Mouse (Mus musculus) c-Kit-negative CD71-positive TER-119-positive erythroid progenitor cells, embryonic 14.5 days (primary cell): ENCODE data around the gene 4930442H23Rik.

ENCODE experiments used
- DNase-seq: peaks from one replicate; pipeline ENCODE4 v3.0.0-alpha.2; 2013; ENCODE audit warnings: low read depth, low spot score

4930442H23Rik gene

DNA sequence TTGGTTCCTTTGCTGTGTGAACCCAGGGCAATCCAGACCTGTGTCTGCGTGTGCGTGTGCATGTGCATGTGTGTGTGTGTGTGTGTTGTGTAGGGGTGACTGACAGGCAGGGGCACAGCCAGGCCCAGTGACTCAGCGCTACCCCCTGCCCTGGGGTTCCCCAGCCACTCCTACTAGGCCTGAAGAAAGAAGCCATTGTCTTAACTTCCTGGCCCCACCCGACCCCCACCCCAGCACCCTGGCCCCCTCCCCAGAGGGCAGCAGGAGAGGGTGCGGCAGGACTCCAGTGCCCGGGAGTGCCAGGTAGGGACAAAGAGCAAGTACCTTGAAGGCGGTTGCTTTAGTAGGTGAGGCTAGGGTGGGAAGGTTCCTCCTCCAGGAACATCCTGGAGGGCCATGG lies 37.9 kb downstream of the 4930442H23Rik start:
- no peak for DNase-seq

DNA sequence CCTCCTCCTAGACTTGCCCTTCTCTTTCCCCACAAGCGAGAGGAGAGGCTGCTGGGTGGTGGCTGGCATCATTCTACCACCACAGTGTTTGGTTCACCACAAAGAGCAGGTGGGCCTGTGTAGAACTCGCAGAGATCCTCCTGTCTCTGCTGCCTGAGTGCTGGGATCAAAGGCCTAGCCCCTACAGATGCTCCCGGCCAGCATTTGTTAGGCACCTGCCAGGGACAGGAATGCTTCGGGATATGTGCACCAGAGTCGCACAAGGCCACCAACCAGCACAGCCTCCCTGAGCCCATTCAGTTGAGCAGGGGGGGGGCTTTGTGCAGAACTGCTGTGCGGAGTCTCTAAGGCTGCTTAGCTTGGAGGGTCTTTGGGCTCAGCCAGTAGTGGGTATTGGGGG lies 38.3 kb downstream of the 4930442H23Rik start:
- no peak for DNase-seq

DNA sequence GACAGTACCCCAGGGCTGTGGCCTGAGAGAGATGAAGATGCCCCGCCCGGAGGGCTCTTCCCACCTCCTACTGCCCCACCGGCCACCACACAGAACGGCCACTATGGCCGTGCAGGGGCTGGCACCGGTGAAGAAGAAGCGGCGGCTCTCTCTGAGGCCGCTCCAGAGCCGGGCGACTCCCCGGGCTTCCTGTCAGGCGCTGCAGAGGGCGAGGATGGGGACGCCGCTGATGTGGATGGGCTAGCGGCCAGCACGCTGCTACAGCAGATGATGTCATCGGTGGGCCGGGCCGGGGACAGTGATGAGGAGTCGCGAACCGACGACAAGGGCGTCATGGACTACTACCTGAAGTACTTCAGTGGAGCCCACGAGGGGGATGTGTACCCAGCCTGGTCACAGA lies 39.0 kb downstream of the 4930442H23Rik start:
- no peak for DNase-seq

DNA sequence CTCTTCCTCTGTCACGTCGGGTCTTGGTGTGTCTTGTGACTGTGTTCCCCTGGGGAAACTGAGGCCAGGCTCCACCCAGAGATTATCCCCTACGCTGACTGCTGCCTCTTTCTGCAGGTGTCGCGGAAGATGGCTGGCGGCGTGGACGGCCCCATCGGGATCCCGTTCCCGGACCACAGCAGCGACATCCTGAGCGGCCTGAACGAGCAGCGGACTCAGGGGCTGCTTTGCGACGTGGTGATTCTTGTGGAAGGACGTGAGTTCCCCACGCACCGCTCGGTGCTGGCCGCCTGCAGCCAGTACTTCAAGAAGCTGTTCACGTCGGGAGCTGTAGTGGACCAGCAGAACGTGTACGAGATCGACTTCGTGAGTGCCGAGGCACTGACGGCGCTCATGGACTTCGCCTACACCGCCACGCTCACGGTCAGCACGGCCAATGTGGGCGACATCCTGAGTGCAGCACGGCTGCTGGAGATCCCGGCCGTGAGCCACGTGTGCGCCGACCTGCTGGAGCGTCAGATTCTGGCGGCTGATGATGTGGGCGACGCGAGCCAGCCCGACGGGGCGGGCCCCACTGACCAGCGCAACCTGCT lies 39.7 kb downstream of the 4930442H23Rik start:
- no peak for DNase-seq

DNA sequence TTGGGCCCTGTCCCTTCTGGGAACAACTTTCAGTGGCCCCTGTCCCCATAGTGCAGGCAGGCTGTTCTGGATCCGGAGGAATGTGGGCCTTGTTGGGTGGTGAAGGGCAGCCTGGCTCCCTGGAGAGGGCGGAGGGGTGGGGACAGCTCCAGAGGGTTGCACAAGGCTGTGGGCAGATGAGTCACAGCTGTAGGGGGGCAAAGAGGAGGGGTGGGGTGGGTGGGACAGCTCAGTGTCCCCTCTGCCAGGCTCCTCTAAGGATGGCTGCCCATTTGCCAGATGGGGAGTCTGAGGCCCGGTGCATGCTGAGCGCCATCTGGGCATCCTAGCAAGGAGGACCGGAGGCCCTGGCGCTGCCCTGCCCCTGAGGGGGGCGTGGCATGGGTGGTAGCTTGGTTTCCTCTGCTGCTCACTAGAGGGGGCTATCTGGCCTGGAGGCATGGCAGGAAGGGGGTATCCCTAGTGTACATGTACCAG lies 40.5 kb downstream of the 4930442H23Rik start:
- DNase-seq: no peak

DNA sequence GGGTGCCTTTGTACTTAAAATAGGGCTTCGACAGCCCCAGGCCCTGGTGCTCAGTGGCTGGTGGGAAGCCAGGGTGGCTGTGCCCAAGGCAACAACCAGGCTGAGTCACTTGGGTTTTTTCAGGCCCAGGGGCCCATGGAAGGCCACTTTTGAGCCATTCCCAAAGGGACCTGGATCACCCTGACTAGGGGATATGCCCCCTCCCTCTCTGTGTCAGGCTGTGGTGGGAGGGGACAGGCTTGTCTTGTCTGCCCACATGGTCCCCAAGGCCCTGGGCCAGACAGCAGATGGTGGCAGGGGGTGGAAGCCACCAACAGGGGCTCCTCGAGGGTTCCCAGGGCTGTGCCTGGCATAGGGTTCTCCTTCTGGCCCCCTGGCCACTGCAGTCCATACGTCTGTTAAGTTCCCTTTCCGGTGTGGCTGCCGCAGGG lies 41.1 kb downstream of the 4930442H23Rik start:
- DNase-seq: no peak

DNA sequence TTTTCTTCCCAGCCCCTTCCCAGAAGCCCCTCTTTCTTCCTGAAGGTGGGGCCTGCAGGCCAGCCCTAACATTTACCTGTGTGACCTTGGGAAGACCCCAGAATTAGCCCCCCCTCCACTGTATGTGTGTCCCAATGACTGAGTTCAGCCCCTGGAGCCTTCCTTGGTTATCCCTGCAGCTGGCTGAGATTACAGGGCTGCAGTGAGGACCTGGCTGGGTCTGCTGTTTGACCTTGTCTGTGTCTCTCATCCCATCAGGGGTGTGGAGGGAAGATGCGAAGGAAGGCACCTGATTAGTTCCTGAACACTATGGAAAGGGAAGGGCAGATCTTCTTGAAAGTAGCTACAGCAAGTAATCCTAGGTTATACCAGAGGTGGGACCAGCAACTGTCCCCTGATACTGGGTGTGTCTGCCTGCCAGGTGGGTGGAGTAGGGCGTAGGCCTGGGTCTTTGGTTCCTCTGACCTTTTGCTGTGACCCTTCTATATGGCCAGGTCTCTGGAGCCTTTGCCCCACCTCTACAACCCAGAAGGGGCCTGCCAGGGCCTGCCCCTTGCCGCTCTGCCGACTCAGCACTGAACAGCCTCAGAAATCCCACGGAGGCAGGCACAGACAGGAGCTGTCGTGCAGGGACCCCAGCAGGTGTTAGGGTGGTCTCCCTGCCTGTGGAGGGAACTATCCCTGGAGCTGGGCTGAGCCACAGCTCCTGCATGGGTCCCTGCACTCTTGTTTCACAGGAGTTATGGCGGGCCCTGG lies 42.0 kb downstream of the 4930442H23Rik start:
- no peak for DNase-seq

DNA sequence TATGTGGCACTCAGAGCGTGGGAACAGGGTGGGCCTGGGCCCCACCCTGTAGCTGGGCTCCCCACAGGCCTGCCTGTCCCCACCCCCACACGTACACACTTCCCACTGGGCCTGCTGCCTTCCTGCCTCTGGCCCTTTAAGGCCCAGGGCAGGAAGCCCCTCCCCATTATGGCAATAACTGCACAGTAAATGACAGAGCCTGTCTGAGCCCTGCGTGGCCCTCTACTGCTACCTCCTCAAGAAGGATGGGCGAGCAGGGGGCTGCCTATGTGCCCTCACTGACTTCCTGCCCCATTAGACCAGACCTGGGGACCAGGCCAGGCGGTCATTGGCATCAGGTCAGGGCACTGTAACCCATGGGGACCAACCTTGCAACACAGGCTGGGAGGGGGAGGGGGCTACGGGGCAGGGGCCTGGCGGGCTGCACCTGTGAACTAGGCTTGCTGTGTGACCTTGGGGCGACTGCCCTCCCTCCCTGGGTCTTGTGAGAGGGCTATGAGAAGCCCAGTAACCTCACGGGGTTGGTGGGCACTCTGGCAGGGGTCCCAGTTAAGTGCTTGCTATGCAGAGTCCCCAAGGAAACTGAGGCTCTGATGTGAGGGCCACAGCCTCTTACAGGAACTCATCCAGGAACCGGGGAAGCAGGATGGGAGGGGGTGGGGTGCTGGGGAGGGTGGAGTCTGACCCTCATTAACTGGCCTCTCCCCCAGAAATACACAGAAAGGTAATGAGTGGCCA lies 42.8 kb downstream of the 4930442H23Rik start:
- DNase-seq: no peak

DNA sequence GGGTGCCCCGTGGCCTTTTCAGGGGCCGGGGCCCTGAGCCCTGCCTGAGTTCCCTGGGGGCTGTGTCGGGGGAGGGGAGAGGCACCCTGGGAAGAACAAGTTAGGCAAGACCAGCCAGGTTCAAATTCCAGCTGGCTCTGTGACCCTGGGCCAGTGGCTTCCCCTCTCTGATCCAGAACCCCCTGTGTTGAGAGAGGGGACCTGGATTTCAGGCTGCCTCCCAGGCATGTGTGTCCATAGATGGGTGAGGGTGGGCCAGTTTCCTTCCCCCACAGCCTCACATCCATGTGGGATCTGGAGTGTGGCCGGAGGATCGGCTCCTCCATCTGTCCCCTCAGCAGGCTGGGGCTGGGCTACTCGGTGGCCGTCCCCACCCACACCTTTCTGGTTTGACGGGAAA lies 43.6 kb downstream of the 4930442H23Rik start:
- no peak for DNase-seq

DNA sequence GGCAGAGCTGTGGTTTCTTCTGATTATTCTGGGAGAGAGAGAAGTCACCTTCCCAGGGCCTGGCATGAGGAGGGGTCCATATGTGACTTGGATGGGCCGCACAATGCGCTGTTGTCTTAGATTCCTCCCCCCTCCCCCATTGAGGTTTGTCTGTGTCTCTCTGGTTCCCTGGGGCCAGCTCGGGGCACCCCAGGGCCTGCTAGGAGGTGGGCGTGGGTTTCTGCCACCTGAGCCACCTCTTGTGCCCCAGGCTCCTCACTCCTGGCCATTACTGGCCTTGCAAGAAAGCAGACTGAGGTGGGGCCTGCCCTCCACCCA lies 44.2 kb downstream of the 4930442H23Rik start:
- no peak for DNase-seq

DNA sequence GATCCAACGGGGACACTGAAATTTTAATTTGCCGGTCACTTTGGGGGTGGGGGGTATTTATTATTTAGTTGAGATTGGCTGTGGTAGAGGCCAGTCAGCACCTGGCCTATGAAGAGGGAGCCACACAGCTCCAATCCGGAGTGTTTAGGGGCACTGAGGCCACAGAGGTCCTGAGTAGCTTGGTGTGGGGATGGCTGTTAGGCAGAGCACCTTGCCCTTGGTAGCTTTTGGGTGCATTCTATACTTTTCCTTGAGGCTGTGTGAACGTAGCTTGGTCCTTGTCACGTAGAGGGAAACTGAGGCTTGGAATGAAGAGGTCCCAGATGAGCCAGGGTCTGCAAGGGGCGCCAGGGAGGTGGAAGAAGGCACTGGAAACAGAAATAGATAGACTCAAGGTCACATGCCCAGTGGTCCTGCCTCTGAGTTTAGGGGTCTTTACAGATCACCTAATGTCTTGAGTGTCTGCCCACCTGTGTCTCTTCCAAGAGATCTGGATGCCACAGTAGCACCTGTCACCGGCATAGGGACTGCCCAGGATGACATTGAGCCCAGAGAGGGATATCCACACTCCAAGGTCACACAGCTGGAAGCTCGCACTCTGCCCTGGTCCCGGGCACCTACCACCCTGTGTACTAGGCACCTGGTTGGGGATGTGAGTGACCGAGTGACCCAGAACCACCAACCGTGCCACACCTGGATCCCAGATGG lies 44.7 kb downstream of the 4930442H23Rik start:
- DNase-seq: no peak

DNA sequence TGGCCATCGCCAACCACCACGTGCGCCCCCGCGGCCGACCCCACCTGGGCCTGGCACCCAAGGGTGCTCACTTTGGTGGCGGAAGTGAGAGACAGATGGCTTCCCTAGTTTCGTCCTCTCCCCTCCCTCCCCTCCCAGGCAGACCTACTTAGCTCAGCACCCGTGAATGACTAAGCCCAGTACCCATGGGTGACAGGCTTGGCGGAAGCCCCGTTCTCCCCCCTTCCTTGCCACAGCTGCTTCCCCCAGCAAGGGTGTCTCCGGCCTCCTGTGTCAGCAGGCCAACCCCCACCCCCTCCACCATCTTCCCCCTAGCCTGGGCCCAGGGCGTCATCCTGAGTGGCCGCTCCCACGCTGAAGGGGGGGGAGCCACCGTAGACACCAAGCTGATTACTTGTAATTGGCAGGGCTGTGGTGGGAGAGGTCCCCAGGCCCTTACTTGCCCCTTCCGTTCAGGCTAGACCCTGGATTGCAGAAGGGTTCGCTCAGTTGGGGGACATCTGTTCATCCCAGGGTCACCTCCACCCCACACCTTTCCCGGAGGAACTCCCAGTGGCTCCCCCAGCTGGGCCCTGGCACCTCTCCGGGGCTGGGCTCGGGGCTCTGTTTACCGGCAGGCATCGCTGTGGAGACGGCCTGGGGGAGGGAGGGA lies 45.4 kb downstream of the 4930442H23Rik start:
- peak; percentile 32 for DNase-seq

DNA sequence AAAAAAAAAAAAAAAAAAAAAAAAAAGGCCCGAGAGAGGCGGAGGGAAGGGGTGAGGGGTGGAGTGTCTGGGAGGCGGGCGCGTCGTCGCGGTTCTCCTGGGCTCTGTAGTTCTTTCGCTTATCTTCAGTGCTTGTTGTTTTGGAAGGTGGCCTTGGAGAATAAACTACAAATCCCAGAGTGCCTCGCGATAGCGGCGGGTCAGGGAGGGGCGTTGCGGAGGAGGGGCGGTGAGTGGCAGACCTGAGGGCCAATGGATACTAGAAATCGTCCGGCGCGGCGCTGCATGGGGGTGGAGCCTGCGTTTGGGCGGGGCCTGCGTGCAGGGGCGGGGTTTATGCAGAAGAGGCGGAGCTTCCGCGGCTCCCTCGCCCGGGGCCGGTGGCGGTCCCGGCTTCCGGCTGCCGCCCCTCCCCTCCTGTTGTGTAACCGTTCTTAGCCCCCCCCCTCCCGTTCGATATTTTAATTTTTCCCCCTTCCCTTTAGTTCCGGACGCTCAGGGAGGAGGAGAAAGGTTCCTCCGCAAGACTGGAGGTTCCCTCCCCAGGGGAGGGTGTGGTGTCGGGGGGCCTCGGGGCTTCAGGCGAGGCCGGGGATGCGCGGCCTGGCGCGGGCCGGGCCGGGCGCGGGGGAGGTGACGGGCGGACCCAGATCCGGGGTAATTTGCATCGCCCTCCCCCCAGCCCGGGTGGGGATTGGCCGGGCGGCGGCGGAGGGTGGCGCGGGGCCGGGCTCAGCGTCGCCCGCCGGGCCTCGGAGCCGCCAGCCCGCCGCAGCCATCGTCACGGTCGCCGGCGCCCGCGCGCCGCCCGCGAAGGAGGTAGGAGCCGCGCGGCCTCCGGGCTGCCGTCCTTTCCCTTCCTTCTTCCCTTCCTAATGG lies 46.2 kb downstream of the 4930442H23Rik start:
- peak; percentile 97 for DNase-seq

DNA sequence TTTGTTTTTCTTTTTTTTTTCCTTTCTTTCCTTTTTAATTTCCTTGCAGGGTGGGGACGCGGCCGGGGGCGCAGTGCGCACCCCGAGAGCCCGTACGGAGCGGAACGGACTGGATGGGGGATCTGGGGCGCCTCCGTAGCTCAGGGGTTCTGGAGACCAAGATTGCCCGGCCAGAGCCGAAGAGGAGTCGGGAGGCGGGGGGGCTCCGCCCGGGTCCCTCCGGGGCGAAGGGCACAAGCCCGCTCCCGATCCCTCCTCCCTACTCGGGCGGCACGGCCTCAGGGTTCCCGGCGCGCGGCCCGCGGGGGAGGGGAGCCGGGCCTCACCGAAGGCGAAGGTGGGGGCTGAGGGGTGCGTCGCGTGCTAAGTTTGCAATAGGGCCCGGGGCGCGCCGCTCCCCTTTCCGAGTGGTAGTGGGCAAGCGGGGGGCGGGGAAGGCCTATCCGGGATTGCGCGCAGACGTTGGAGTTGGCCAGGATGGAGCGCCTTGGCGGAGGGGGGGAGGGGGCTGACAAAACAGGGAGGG lies 46.9 kb downstream of the 4930442H23Rik start:
- peak; percentile 48 for DNase-seq

DNA sequence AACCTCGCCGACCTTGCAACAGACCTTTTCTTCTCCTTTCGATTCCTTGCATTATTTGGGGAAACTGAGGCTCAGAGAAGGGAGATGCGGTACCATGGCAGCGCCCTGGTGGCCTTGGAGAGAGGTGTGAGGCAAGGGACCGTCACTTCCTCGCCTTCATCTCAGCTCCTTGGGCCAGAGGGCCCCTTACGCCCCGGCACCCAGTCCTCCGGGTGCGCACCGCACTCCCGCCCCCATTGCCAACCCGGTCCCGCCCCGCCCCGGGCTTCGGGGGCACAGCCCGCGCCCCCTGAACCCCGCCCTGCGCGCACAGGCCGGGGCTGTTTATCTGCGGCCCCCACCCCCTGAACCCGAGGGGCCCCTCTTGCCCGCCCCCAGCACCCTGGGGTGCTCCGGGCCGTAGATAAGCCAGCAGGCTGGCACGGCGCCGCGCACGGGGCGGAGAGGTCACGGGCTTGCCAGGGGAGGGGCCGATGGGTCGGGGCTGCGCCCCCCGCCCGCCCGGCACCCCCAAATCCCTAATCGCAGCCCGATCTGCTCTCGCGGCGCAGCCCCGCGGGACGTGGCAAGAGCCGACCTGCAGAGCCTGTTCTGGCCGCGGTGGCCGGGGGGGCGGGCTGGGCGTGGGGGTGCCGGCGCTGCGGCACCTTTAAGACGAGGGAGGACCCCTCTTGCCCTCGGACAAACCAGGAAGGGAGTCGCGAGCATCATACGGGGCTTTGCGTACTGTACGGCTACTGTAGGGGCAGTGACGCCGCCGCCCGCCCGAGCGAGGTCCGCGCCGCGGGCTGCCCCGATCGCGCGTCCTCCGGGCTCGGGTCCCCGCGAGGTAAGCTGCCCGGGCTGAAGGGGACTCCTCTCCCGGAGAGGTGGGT lies 47.6 kb downstream of the 4930442H23Rik start:
- DNase-seq: peak; percentile 52

DNA sequence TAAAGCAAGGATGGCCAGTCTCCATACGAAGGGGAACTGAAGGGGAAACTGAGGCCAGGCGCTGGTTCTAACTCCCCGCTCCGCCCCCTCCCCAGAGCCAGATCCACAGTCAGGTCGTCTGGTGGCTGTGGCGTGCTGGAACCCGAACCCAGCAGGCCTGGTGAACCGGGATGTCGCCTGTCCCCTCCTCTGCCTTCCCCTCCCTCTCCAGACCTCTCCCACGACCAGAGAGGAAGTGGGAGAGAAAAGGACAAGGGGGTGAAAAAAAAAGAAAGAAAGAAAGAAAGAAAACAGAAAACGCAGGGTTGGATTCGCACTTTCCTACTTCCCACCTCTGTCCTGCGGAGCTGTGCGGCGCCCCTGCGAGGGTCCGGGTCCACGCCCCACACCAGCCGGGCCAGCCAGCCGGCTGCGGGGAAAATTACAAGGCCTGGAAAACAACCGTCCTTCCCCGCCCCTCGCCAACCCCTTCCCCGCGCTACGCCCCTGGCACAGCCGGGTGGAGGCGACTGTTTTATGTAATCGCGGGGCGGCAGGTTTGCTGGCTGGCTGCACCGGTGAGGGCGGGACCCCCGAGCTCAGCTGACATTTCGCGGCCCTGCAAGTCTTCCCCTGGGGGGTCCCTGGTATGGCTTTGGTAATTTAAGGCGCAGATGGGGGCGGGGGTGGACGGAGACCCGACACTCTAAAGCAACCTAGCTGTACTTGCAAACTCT lies 48.5 kb downstream of the 4930442H23Rik start, which contains the start of gene Zbtb7a:
Gene Zbtb7a, plus strand, starts transcription at position 255 of the 716 bp plus-strand sequence.
- no peak for DNase-seq

DNA sequence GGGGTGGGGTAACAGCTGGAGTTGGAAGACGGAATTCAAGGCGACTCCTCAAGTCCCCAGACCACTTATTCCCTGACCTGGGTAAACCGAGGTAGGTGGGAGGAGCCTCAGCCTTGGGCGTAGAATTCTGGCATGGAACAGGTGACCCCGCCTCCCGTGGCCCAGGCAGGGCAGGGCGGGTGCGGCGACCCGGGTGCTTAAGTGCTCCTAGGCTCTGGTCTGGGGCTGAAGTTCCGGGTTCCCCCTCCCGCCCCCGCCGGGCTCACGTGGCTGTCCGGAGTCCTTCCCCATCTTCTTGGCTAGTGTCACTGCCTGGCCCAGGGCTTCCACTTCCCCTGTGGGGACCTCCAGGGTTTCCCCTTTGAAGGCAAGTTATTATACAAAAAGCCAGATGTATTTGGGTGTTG lies 49.5 kb downstream of the 4930442H23Rik start:
- peak; percentile 61 for DNase-seq
